Mouse (Mus musculus) WW6 (cell line): ENCODE measurements around the gene Tmem132b.

ENCODE experiments used
- DNase-seq: peaks from one replicate; pipeline ENCODE4 v3.0.0-alpha.2; 2013; ENCODE audit warnings: low read depth, low spot score

Gene Tmem132b

GRCm38 (mm10) chr5:125675623-125676022 is 144.0 kb downstream of the Tmem132b start:
- no peak for DNase-seq

- DNase-seq = no peak
These were observed 144.6 kb downstream of the Tmem132b start for GRCm38 (mm10) chr5:125676025-125676623.

- no peak for DNase-seq
These were observed 149.3 kb downstream of the Tmem132b start for GRCm38 (mm10) chr5:125680889-125681288.

GRCm38 (mm10) chr5:125683491-125683890 is 151.9 kb downstream of the Tmem132b start:
- no peak for DNase-seq

GRCm38 (mm10) chr5:125685681-125686331 is 154.2 kb downstream of the Tmem132b start:
- DNase-seq = no peak

- no peak for DNase-seq
These were observed 161.0 kb downstream of the Tmem132b start for GRCm38 (mm10) chr5:125692538-125692937.

GRCm38 (mm10) chr5:125699395-125699794 is 167.8 kb downstream of the Tmem132b start:
- DNase-seq = no peak

- no peak for DNase-seq
These were observed 168.7 kb downstream of the Tmem132b start for GRCm38 (mm10) chr5:125700234-125700633.

GRCm38 (mm10) chr5:125705379-125705778 is 173.8 kb downstream of the Tmem132b start:
- DNase-seq = no peak

GRCm38 (mm10) chr5:125709160-125709559 is 177.6 kb downstream of the Tmem132b start:
- DNase-seq = peak; percentile 33

- no peak for DNase-seq
These were observed 195.2 kb downstream of the Tmem132b start for GRCm38 (mm10) chr5:125726815-125727214.

- no peak for DNase-seq
These were observed 195.9 kb downstream of the Tmem132b start for GRCm38 (mm10) chr5:125727436-125727835.

- no peak for DNase-seq
These were observed 196.4 kb downstream of the Tmem132b start for GRCm38 (mm10) chr5:125727936-125728335.

GRCm38 (mm10) chr5:125728521-125728920 is 196.9 kb downstream of the Tmem132b start:
- DNase-seq = no peak

- DNase-seq = no peak
These were observed 202.2 kb downstream of the Tmem132b start for GRCm38 (mm10) chr5:125733806-125734205.

GRCm38 (mm10) chr5:125737105-125737504 is 205.5 kb downstream of the Tmem132b start:
- no peak for DNase-seq

GRCm38 (mm10) chr5:125743503-125743902 is 211.9 kb downstream of the Tmem132b start:
- DNase-seq = no peak

GRCm38 (mm10) chr5:125745727-125746126 is 214.2 kb downstream of the Tmem132b start:
- peak; percentile 22 for DNase-seq

- DNase-seq = no peak
These were observed 219.9 kb downstream of the Tmem132b start for GRCm38 (mm10) chr5:125751481-125751880.

- no peak for DNase-seq
These were observed 221.0 kb downstream of the Tmem132b start for GRCm38 (mm10) chr5:125752546-125752945.

- DNase-seq = no peak
These were observed 225.5 kb downstream of the Tmem132b start for GRCm38 (mm10) chr5:125756987-125757530.

- no peak for DNase-seq
These were observed 226.9 kb downstream of the Tmem132b start for GRCm38 (mm10) chr5:125758506-125758905.

- no peak for DNase-seq
These were observed 235.4 kb downstream of the Tmem132b start for GRCm38 (mm10) chr5:125766941-125767340.
